Mouse (Mus musculus): ENCODE results near the gene Shank1. TPM values are rescaled to one million over a fixed set of nuclear protein-coding genes. Genes with fewer than 3 reads are reported as not detected.

The Shank1 gene
- total RNA-seq, 2 experiments from 2014 or later = 439 to 476 TPM

Other genes with a start within 250 kb of the Shank1 start
- gene Klk1b21, start 207.9 kb upstream of the Shank1 start, total RNA-seq (2021) = not detected
- not detected for gene Klk1b22, start 197.6 kb upstream of the Shank1 start, total RNA-seq (2021)
- not detected for gene Klk1b16, start 173.5 kb upstream of the Shank1 start, total RNA-seq (2021)
- gene Klk1b24, start 122.0 kb upstream of the Shank1 start, total RNA-seq (2021) = not detected
- gene Klk1b3, start 112.1 kb upstream of the Shank1 start, total RNA-seq (2021) = not detected
- gene Klk1b4, start 102.8 kb upstream of the Shank1 start, total RNA-seq (2021) = not detected
- gene Klk1b5, start 94.3 kb upstream of the Shank1 start, total RNA-seq (2021) = not detected
- gene Klk1, start 84.9 kb upstream of the Shank1 start, total RNA-seq (2021) = not detected
- gene Gm36864, start 74.1 kb upstream of the Shank1 start, total RNA-seq (2021) = not detected
- gene 1700028J19Rik, start 63.6 kb upstream of the Shank1 start, total RNA-seq (2021) = 1 to 10 TPM; 1.3 to 2.1 TPM
- 100 to 1,000 TPM; 117 to 139 TPM for gene 2410002F23Rik, start 63.5 kb upstream of the Shank1 start, total RNA-seq (2021)
- not detected for gene Acp4, start 52.9 kb upstream of the Shank1 start, total RNA-seq (2021)
- gene Gm15517, start 48.8 kb upstream of the Shank1 start, total RNA-seq (2021) = not detected
- gene Clec11a, start 3.4 kb upstream of the Shank1 start, total RNA-seq (2021) = 1 to 10 TPM; 1.9 TPM
- 10 to 100 TPM; 84.0 to 90.2 TPM for gene Syt3, start 73.8 kb downstream of the Shank1 start, total RNA-seq (2021)
- gene 1700008O03Rik, start 75.6 kb downstream of the Shank1 start, total RNA-seq (2021) = 1 to 10 TPM; 4.3 to 5.0 TPM
- gene Lrrc4b, start 118.8 kb downstream of the Shank1 start, total RNA-seq (2021) = 100 to 1,000 TPM; 338 to 365 TPM
- gene Aspdh, start 155.1 kb downstream of the Shank1 start, total RNA-seq (2021) = 10 to 100 TPM; 13.0 to 16.5 TPM
- 10 to 100 TPM; 38.7 to 41.1 TPM for gene Josd2, start 157.7 kb downstream of the Shank1 start, total RNA-seq (2021)
- 100 to 1,000 TPM; 157 to 169 TPM for gene Emc10, start 186.3 kb downstream of the Shank1 start, total RNA-seq (2021)
- 10 to 100 TPM; 27.6 to 33.3 TPM for gene Fam71e1, start 186.3 kb downstream of the Shank1 start, total RNA-seq (2021)
- gene Mybpc2, start 214.4 kb downstream of the Shank1 start, total RNA-seq (2021) = under 1 TPM; 0.11 to 0.18 TPM
- under 1 TPM in 1 of 2 experiments, not detected in 1; 0.11 TPM for gene Spib, start 221.8 kb downstream of the Shank1 start, total RNA-seq (2021)
- 10 to 100 TPM; 10.3 to 13.6 TPM for gene Pold1, start 238.6 kb downstream of the Shank1 start, total RNA-seq (2021)
- 10 to 100 TPM; 58.3 to 67.3 TPM for gene Nr1h2, start 243.7 kb downstream of the Shank1 start, total RNA-seq (2021)

Data from layer of hippocampus, postnatal 10 days (tissue).